Mouse (Mus musculus) testis, postnatal 10 days (tissue): ENCODE data around the gene Rab2b.

ENCODE experiments used
- DNase-seq: peaks from one replicate; pipeline ENCODE4 v3.0.0; 2021; ENCODE audit warnings: low spot score

The Rab2b gene

DNA sequence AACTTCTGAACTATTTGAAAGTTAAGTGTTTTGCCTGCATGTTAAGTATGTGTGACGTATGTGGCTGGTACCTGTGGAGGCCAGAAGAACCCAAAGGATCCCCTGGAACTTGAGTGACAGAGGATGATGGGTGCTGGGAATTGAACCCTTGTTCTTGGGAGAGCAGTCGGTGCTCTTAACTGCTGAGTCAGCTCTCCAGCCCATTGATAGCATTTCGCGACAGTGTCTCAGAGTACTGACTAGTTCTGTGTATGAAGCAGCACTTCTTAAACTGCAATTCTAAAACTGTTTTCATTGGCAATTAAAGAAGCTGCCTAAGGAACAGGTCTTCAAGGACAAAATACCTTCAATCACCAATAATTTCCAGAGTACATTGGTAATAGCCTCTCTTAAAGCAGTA, 2.1 kb downstream of the Rab2b start:
- no peak for DNase-seq

DNA sequence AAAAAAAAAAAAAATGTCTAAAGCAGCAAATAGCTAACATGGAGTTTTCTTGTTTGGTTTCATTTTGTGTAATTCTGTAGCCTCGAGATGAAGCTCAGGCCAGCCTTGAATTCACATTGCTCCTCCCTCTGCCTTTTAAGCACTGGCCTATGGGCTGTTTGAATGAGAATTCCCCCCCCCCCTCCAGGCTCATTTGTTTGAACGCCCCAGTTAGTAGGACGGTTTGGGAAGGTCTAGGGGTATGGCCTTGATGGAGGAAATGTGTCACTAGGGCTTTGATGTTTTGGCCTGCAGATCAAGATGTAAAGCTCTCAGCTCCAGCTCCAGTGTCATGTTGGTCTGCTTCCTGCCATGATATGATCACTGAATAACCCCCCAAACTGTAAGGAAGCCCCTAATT, 6.6 kb downstream of the Rab2b start:
- no peak for DNase-seq

DNA sequence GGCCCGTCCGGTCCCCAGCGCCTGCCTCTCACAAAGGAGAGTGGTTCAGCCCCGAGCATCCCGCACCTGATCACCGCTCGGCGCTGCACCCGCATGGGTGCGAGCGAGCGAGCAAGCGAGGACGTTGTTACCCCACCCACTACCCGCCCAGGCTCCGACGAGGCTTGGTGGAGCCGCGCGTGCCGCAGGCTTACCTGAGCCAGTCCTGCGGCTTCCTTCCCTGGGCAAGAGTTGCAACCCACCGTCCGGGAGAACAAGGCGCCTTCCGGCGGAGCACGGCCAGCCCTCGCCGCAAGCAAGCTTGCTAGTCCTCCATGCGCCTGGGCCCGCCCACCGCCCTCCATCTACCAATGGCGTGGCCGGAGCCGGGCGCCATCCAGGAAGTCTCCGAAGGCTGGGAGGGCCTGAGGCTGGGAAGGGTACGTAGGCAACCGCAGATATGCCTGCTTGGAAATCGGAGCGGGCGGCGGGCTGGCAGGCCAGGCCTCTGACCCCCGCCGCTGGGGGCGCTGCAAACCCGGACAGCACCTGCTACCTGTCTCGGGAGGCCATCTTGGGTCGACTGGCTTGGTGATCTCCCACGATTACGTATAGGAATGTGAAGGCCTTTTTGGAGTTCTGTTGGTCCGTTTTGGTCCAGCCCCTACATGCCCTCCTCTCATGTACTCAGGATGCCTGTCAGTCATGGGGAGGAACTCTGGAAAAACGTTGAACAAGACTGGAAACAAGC, 21.7 kb downstream of the Rab2b start, which contains the start of gene Chd8:
Chd8 (minus strand) TSS at position 297 of the 730 bp plus-strand sequence.
- DNase-seq = peak; percentile 97

DNA sequence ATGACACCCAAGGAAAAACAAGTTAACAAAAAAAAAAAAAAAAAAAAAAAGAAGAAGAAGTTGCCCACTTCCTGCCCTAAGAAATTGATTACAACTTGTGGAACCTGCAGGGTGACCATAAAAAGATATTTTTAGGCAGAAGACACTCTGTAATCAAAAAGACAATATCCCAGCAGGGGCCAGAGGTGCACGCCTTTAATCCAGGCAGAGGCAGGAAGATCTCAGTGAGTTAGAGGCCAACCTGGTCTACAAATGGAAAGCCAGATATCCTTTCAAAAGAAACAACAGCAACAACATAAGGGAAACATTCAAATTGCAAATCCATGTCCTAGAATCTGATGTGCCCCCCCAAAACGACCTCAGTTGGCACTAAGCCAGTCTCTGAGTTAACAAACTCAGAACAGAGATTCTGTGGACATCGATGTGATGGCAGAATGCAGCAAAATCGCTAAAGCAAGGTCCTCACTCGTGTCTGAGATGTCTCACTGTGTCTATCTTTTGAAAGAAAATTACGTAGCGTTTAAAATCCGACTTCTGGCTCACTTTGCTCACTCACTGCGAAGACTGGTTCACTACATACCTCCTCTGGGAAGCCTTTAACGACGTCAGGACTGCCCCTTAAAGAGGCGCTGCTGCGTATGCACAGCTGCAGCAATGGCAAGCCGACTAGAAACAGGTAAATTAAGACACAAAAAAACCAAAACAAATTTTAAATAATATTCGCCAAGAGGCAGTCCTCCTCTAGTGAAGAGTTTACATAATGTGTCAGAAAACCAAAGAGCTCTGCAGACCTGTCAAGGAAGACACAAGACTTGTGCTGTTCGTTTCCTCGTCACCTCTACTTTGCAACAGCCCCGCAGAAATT, 22.8 kb downstream of the Rab2b start:
- no peak for DNase-seq

DNA sequence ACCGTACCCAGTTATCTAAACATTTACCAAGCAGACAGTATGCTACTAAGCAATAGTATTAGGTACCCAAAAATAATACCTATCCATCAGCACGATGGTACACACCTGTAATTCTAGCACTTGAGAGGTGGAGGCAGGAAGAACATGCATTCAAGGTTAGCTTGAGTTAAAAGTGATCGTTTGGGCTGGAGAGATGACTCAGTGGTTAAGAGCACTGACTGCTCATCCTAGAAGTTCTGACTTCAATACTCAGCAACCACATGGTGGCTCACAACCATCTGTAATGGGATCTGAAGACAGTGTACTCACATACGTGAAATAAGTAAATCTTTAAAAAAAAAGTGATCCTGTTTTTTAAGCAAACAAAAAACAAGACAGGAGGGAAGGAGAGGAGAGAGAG, 33.2 kb downstream of the Rab2b start:
- no peak for DNase-seq

DNA sequence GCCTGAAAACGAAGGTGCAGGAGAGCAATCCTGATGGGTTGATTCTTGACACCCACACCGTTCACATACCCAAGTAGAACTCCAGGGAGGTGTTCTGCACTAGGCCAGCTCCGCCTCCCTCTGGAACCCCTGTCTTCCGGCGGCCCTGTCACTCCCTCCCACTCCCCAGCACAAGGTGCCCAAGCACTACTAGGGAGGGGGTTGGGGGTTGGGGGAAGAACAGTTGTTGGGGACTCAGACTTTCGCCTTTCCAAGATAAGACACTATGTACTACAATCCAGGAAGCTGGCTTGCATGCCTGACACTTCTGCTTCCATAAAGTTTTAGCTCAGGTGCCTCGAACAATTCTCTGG, 34.7 kb downstream of the Rab2b start:
- DNase-seq = no peak

DNA sequence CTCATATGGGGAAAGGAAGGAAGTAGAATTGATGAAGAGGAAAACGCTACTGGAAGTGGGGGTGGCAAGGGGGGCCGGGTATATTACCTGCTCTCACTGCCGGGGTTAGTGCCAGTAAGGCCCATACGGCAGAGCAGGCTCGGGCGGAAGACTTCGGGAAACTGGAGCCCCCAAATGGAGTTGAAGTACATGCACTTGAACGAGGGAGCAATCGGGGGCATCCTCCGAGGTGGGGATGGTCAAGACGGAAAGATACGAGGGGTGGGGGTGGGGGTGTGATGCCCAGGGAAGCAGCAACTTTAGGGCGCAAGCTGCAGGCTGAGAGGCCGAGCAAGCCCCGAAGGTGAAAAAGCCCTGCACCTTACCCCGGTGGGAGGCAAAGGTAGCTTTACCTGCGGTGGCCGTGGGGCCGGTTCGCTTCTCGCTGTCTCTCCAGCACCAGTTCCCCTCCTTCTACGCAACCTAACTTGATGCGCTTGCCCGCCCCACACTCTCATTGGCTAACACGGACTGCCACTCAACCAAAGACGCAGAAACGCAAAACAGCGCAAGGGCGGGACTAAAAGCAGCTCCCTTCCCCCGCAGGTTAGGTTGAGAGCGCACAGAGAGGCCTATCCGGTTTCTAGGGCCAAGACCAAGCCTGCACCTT, 35.2 kb downstream of the Rab2b start:
- peak; percentile 99 for DNase-seq

DNA sequence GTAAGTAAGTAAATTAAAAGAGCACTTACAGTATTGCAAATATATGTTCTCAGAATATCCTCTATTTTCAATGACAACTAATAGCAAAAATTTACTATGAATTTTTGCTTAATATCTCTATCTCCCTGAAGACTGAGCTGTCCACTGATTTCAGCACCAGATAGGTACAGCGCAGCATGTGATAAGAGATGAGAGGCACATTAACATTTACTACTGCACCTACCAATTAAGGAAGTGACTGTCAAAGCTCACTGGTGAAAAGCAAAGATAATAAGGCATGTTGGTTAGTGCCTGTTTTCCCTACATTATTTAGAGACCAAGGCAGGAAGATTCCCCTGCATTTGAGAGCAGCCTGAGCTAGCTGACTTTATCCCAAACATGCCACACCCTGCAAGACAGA, 43.1 kb downstream of the Rab2b start:
- no peak for DNase-seq

DNA sequence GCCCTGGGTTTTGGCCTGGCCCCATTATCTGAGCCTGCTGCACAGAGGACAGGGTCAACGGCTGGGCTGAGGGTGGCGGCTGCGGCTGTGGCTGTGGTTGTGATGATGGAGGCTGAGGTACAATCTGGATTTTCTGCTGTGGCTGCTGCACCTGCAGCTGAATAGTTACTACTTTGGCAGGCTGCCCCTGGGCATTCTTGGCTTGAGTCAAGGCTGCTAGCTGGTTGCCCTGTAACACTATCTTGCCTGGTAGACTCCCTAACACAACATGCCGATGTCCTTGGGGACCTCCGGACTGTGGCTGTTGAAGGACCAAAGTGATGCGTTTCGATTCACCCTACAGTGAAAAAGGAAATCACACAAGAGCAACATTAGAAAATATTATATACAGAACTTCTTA, 44.2 kb downstream of the Rab2b start:
- peak; percentile 74 for DNase-seq

DNA sequence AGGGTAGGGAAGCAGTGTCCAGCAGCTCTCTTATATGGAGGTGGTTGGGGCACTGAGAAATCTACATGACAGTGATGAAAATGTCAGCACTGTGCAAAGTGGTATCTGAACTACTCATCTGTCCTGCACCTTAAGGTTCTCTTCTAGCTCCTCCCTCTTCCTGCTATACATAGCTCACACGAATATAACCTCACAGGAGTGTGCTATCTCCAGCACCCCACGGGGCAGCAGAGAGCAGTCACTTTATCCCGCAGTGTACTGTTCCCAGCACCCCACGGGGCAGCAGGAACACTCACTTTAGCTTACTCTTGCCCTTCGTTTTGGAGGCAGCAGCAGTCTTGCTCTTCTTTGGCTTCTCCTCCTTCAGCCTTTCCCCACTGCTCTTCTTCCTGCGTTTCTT, 47.1 kb downstream of the Rab2b start:
- no peak for DNase-seq

DNA sequence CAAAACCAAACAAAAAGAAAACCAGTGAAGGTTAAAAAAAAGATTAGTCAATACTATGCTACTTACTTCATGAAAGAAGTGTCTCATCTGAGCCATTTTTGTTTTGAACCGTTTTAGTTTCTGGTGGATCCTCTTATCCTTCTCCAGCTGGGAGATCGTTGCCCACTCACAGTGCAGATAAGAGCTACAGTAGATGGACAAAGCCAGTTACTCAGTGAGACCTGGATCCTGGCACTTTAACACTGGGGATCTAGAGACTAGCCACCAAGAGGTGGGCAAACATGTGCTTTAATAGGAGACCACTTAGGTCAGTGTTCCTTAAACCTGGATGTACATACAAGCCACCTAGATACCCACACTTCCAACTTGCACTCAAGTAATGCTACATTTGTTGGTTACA, 53.4 kb downstream of the Rab2b start:
- DNase-seq = no peak

DNA sequence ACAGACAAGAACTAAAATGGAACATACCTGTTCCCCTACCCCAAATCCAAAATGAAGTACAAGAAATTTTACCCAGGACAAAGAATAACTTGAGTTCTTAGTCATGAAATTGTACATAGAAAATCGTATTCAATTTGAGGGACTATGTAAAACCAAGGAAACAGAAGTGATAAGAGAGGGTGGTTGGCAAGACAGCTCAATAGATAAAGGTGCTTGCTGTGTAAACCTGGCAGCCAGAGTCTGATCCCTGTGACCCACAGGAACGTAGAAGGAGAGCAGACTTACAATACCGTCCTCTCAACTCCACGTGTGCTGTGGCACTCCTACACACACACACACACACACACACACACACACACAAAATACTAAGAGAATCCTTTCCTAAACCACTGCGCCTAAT, 62.1 kb downstream of the Rab2b start:
- DNase-seq = no peak
